Mouse (Mus musculus): Measurements from ENCODE around the gene Pgs1.

DNA sequence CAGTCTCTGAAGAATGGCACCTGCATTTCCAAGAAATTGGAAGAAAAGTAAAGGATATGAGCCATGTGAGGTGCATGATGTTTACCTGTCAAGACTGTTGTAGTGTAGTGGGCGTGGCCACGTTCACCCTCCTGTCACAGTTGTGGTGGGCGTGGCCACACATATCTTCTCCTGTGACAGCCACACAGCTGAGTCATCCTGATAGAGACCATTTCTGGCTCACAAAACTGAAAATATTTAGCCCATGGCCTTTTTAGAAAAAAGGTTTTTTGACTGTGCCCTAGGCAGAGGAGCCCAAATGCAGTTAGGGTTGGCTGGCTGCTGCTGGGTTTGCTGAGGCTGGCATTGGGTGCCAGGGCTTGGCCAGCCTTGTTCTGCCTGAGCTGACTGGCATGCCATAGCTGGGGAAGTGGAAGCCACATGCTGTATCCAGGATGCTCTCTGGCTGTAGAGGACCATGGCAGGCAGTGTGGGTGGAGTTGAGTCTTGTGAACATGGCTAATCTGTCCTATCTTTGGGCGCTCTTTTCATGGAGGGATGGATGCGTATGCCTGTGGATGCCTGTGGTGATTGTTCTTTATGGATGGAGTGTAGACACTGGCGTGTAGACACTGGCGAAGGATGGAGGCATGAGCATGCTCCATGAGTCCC lies 14.6 kb downstream of the Pgs1 start:
- TF ChIP-seq POLR2A (IDR thresholded peaks at IDR 0.05; ENCODE audit: insufficient read depth, low read depth, low read length) (no peak), EP300 (IDR thresholded peaks at IDR 0.05; ENCODE audit: insufficient read depth, low read depth, low read length) (no peak), CTCF (IDR thresholded peaks at IDR 0.05) (no peak)
